Comparison of ENCODE assay signal across 15 mouse cellular contexts in genomic region chr9:6528836-6529235, GRCm38 (mm10).
"Had no signal": no experiment of that assay in that cellular context is flagged by ENCODE, and none has a peak within 500 bp of the region (broad histone marks: within the 10 kb centered on the region; RNA-seq: fewer than 3 reads in every experiment).

No protein-coding gene starts in this region.

- DNase-seq: retina, postnatal 1 day; right cerebral cortex, adult 18-20 months; right cerebral cortex, postnatal 14 days; right cerebral cortex, postnatal 25 days; right cerebral cortex, postnatal 4 days; spleen, adult 18-20 months; thymus, adult 18-20 months; thymus, adult 2 months; thymus, postnatal 14 days; thymus, postnatal 25 days; thymus, postnatal 36 days; thymus, postnatal 4 days had no signal

- H3K27me3 ChIP-seq: neural tube, embryonic 13.5 days; neural tube, embryonic 15.5 days; stomach, embryonic 15.5 days had no signal
